Mouse (Mus musculus): ENCODE results near the gene Gm21887.

The Gm21887 gene

GRCm38 (mm10) chrX:169982606-169983400 lies 26.7 kb upstream of the Gm21887 start:
- in situ Hi-C loops (cut with MboI, MseI): loop anchor here (10.0 kb wide), 1 partner anchor 762 kb away; no protein-coding TSS in a partner anchor

- in situ Hi-C loops (cut with MboI, MseI): loop anchor here (10.0 kb wide), 1 partner anchor 761 kb away; no protein-coding TSS in a partner anchor
These were observed 25.9 kb upstream of the Gm21887 start for GRCm38 (mm10) chrX:169983401-169984165.

GRCm38 (mm10) chrX:169984331-169984730 lies 25.1 kb upstream of the Gm21887 start:
- in situ Hi-C loops (cut with MboI, MseI): loop anchor here (10.0 kb wide), 1 partner anchor 760 kb away; no protein-coding TSS in a partner anchor

DNA sequence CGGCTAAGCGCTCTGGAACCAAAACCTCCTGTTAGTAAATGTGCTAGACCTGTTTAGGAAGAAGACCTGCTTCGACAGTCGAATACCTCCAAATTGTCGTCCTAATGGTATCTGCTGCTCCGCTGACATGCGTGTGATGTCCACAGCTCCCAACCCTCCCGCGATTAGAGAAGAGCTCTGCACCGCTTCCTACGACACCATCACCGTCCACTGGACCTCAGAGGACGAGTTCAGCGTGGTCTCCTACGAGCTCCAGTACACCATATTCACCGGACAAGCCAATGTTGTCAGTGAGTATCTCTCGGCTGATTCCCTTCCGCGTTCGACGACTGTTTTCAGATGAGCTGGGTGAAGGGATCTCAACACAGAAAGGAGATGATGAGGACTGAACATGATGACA lies 24.6 kb upstream of the Gm21887 start:
- in situ Hi-C loops (cut with MboI, MseI): loop anchor here (10.0 kb wide), 1 partner anchor 760 kb away; no protein-coding TSS in a partner anchor

DNA sequence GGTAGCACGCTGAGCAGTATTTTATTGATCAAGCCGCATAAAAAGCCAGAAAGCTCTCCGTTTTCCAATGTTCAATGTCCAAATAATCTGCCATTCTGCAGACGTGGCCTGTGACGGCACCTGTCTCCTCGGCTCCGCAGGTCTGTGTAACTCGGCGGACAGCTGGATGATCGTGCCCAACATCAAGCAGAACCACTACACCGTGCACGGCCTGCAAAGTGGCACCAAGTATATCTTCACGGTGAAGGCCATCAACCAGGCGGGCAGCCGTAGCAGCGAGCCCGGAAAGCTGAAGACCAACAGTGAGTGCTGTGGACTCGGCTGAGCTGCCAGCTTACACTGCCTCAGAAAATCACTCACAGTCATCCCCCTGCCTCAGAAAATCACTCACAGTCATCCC lies 23.7 kb upstream of the Gm21887 start:
- in situ Hi-C loops (cut with MboI, MseI): loop anchor here (10.0 kb wide), 1 partner anchor 759 kb away; no protein-coding TSS in a partner anchor

DNA sequence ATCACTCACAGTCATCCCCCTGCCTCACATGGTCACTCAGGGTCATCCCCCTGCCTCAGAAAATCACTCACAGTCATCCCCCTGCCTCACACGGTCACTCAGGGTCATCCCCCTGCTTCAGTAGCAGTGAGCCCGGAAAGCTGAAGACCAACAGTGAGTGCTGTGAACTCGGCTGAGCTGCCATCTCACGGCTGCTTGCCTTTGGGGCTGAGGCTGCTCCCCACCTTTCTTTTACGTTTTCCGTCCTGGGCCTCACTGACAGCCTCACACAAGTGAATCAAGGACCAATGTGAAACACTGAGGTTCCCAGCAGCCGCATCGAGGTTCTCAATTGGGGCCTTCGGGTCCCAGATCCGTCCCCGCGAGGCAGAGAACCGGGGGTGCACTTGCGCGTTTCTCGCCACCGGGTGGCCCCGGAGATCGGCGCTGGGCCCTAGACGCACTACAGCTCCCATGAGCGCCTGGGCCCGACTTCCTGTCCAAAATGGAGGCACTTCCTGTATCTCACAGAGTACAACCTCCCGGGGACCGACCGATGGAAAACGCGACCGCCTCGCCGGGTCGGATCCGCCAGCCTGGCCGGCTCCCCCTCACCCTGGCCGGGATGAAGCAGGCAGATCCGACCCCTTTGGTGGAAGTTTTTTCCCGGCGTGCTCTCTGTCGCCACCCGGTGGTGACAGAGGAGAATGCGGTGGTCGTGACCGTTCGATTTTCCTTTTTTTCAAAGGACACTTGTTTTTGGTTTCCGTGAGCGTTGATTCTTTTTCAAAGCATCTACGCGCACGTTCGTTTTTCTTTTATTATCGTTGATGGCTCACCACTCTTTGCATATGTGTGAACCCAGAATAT lies 22.7 kb upstream of the Gm21887 start:
- in situ Hi-C loops (cut with MboI, MseI): loop anchor here (10.0 kb wide), 1 partner anchor 758 kb away; no protein-coding TSS in a partner anchor

- in situ Hi-C loops (cut with MboI, MseI): loop anchor here (10.0 kb wide), 1 partner anchor 757 kb away; no protein-coding TSS in a partner anchor
These were observed 22.1 kb upstream of the Gm21887 start for GRCm38 (mm10) chrX:169987368-169987837.

DNA sequence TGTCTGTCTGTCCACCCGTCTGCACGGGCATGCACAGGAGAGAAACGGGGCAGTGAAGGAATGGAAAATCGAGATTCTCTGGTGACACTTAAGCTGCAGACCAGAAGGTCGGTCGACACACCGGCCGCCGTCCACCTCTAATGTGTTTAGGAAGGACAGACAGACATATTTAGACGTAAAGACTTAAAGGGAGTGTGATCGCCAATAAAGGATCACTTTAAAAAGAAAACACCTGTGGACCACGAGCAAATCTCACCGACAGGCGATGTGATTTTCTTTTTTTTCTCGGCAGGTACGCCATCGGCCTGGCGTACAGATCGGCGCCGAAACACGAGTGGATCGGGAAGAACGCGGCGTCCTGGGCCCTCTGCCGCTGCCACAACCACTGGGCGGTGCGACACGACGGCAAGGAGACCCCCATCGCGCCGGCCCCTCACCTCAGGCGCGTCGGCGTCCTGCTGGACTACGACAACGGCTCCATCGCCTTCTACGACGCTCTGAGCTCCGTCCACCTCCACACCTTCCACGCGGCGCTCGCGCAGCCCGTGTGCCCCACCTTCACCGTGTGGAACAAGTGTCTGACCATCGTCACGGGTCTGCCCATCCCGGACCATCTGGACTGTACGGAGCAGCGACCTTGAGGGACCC lies 20.8 kb upstream of the Gm21887 start:
- in situ Hi-C loops (cut with MboI, MseI): loop anchor here (10.0 kb wide), 1 partner anchor 756 kb away; no protein-coding TSS in a partner anchor

DNA sequence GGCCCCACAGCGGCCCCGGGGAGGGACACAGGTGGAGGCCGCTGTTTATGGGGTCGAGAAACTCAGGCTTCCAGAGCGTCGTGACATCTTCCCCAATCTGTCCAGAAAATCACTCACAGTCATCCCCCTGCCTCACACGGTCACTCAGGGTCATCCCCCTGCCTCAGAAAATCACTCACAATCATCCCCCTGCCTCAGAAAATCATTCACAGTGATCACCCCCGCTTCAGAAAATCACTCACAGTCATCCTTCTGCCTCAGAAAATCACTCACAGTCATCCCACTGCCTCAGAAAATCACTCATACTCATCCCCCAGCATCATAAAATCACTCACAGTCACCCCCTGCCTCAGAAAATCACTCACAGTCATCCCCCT lies 20.3 kb upstream of the Gm21887 start:
- in situ Hi-C loops (cut with MboI, MseI): loop anchor here (10.0 kb wide), 1 partner anchor 756 kb away; no protein-coding TSS in a partner anchor

GRCm38 (mm10) chrX:169989691-169990631 lies 19.5 kb upstream of the Gm21887 start:
- in situ Hi-C loops (cut with MboI, MseI): loop anchor here (5.0 to 10.0 kb wide), 2 partner anchors 682 to 755 kb away; partner anchors contain the start of gene Asmt

- in situ Hi-C loops (cut with MboI, MseI): loop anchor here (5.0 kb wide), 1 partner anchor 681 kb away; the partner anchor contains the start of gene Asmt
These were observed 18.2 kb upstream of the Gm21887 start for GRCm38 (mm10) chrX:169991128-169991873.

DNA sequence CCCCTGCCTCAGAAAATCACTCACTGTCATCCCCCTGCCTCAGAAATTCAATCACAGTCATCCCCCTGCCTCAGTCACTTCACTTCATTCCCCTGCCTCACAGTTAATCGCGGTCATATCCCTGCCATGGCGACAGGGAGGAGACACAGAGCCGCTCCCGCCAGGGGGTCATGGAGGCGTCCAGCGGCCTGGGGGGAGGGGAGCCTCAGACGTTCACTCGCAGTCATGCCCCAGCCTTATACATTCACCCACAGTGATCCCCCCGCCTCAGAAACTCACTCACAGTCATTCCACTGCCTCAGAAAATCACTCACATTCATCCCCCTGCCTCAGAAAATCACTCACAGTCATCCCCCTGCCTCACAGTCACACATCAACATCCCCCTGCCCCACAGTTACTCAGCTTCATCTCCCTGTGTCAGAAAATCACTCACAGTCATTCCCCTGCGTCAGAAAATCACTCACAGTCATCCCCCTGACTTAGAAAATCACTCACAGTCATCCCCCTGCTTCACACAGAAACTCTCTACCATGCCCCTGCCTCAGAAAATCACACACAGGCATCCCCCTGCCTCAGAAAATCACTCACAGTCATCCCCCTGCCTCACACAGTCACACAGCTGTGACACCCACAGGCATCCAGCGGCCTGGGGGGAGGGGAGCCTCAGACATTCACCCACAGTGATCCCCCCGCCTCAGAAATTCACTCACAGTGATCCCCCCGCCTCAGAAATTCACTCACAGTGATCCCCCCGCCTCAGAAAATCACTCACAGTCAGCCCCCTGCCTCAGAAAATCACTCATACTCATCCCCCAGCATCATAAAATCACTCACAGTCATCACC lies 17.2 kb upstream of the Gm21887 start:
- in situ Hi-C loops (cut with MboI, MseI): loop anchor here (5.0 kb wide), 1 partner anchor 680 kb away; the partner anchor contains the start of gene Asmt

DNA sequence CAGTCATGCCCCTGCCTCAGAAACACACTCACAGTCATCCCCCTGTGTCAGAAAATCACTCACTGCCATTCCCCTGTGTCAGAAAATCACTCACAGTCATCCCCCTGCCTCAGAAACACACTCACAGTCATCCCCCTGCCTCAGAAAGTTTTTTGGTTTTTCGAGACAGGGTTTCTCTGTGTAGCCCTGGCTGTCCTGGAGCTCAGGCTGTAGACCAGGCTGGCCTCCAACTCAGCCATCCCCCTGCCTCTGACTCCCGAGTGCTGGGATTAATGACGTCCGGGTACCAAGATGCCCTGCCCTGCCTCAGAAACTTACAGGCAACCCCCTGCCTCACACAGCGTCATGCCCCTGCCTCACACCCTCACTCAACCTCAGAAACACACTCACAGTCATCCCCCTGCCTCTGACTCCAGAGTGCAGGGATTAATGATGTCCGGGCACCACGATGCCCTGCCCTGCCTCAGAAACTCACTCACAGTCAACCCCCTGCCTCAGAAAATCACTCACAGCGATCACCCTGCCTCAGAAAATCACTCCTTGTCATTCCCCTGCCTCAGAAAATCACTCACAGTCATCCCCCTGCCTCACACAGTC lies 16.4 kb upstream of the Gm21887 start:
- in situ Hi-C loops (cut with MboI, MseI): loop anchor here (5.0 kb wide), 1 partner anchor 679 kb away; the partner anchor contains the start of gene Asmt

DNA sequence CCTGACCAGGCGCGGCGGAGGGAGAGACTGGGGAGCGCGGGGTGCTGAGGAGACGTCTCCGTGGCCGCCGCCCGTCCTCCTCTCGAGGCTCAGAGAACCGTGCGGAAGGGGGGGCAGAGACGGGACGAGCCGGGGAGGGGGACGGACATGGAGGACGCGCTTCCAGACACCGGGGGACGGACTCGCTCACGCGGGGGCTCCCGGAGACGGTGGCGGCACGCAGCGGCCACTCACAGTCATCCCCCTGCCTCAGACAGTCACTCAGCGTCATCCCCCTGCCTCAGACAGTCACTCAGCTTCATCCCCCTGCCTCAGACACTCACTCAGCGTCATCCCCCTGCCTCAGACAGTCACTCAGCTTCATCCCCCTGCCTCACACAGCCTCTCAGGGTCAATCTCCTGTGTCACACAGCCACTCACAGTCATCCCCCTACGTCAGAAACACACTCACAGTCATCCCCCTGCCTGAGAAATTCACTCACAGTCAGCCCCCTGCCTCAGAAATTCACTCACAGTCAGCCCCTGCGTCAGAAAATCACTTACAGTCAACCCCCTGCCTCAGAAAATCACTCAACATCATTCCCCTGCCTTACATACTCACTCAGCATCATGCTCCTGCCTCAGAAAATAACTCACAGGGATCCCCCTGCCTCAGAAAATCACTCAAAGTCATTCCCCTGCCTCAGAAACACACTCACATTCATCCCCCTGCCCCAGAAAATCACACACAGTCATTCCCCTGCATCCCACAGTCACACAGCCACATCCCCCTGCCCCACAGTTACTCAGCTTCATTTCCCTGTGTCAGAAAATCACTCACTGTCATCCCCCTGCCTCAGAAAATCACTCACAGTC lies 15.2 kb upstream of the Gm21887 start:
- in situ Hi-C loops (cut with MboI, MseI): loop anchor here (5.0 kb wide), 1 partner anchor 678 kb away; the partner anchor contains the start of gene Asmt

- in situ Hi-C loops (cut with MboI, MseI): loop anchor here (5.0 kb wide), 1 partner anchor 677 kb away; the partner anchor contains the start of gene Asmt
These were observed 14.4 kb upstream of the Gm21887 start for GRCm38 (mm10) chrX:169994866-169995711.
